21 mouse cellular contexts compared by ENCODE assay signal in the genomic region with DNA sequence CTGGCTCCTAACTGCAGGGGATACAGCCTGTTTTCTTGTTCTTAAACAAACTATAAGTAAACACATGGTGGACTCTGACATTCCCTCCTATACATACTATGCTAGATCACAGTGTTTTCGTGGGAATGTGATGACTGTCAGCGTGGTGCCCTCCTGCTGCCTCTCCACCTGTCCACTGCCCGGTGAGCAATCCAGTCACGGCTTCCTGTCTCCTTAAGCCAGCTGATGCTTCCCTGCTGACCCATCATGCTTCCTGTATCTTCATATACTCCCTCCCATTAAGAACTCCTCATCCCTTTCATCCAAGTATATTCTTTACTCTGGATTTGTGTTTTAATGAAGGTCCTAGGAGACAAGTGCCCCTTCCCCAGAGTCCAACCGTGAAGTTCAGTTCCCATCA. TPM values are rescaled to one million over a fixed set of nuclear protein-coding genes. Genes with fewer than 3 reads are reported as not detected.
DNase-seq lines count a peak whose midpoint lies in the region; ATAC-seq lines count a peak whose summit lies in the region.
"Had no signal": no experiment of that assay in that cellular context is flagged by ENCODE, and none has a peak within 500 bp of the region (broad histone marks: within the 10 kb centered on the region; RNA-seq: fewer than 3 reads in every experiment).

No protein-coding gene starts in this region.

- intact Hi-C loops in left cerebral cortex, postnatal 14 days (cut with DNase I): no loop called here

- ATAC-seq in cerebellum, adult (ENCODE audit: insufficient number of reproducible peaks, low FRiP score, low TSS enrichment): peak; percentile 64; the same call in 1 of the 2 replicates
- ATAC-seq: intestine, postnatal 0 days; midbrain, embryonic 16.5 days had no signal

- no peak for DNase-seq in cerebellum, adult 11 months
- peak; percentile 18 for DNase-seq in retina, embryonic 14.5 days (ENCODE audit: low spot score)
- no peak for DNase-seq in retina, postnatal 1 day
- peak; percentile 5 to 33 for DNase-seq in cerebellum, postnatal 14 days
- no peak for DNase-seq in lung, postnatal 25 days (ENCODE audit: low spot score)
- no peak for DNase-seq in left cerebral cortex, postnatal 14 days (ENCODE audit: low spot score in 2 of 2)
- DNase-seq: adrenal gland, adult 8-10 months; gastrocnemius, postnatal 14 days; heart, postnatal 36 days; kidney, adult 9 months; layer of hippocampus, adult 9-11 months; liver; lung, embryonic 14.5 days; lung, postnatal 36 days had no signal

RNA-seq across cellular contexts. Expression of gene Hsfy2, which starts 33.3 kb away (rescaled TPM):
- total RNA-seq in left cerebral cortex, postnatal 14 days (2021): not detected
- total RNA-seq: adrenal gland, adult 8-10 months; gastrocnemius, postnatal 14 days; granulocyte monocyte progenitor cell, adult 5-6 weeks; heart, postnatal 36 days; left cerebral cortex, postnatal 10 days; megakaryocyte, adult 5-6 weeks; neutrophil, adult 5-6 weeks had no signal

Comparison
In these comparisons a context has a peak if more than half of its experiments do, and no peak if none do; other contexts are left out.
1. DNase-seq: peak in retina, embryonic 14.5 days (single experiment) and cerebellum, postnatal 14 days (2 of 2); none in cerebellum, adult 11 months (single experiment), retina, postnatal 1 day (single experiment), lung, postnatal 25 days (single experiment) and left cerebral cortex, postnatal 14 days (0 of 2).